Mouse (Mus musculus): ENCODE measurements around the gene Dpm3. TPM values are rescaled to one million over a fixed set of nuclear protein-coding genes. Genes with fewer than 3 reads are reported as not detected.

The Dpm3 gene
- polyA plus RNA-seq, 1 experiment = 156 TPM

DNA sequence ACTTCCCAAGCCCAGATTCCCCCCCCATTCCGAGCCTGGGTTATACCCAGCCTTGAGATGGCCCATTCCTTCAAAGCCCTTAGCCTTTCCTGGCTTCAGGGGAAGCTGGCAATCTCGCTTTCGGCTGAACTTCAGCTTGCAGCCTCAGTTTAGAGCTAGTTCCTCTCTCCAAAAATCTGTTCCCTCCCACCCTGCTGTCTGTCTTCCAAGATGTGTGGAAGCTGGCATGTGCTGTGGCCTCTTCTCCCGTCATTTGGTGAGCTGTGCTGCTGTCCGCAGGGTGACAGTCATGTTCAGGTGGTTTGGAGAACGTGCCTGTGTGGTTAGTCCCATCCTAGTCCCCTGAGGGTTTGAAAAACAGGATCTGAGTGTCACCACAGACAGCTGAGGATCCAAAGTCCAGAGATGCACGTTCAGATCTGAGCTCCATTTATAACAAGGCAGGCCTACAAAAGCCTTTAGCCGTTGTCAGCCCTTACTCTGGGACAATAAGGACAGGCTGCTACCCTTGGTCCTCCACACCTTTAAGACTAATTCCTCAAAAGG is 36.6 kb downstream of the Dpm3 start:
- Histone ChIP-seq H3K4me1 (ENCODE audit: control insufficient read depth, insufficient read depth, low read length) (peaks cover 3% of the 10 kb centered on the region), H3K27ac (ENCODE audit: insufficient read depth, low read length) (no peak overlapping the region), H3K4me3 (ENCODE audit: insufficient read depth, low read length) (no peak overlapping the region)
- TF ChIP-seq CTCF (IDR thresholded peaks at IDR 0.05; ENCODE audit: extremely low read depth, insufficient read depth, low read length) (no peak), POLR2A (IDR thresholded peaks at IDR 0.05; ENCODE audit: extremely low read depth, insufficient read depth, low read length) (no peak)

DNA sequence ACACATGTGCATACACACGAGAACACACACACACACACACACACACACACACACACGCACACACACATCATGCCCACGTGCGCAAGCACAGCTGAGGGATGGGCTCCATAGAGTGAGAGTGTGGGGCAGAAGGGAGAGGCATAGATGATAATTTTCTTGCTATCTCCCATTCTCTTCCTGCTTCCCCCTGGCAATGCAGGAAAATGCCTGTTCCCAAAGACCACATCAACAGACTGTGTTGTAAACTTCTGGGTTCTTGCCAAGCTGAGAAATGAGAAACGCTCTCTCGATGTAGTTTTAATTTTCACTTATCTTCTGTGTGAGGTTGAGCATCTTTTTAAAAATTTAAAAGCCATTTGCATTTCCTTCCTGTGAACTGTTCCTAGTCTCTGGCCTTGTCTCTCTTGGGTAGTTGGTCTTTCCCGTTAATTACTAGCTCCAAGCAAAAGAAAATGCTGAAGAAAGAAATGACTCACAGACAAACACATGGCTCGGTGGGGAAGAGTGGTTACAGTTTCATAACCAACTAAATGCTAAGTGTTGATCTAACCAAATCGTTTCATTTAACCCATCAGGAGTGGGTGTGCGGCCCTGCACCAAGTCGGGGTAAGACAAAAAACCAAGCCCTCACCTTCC is 37.7 kb downstream of the Dpm3 start:
- TF ChIP-seq POLR2A (IDR thresholded peaks at IDR 0.05; ENCODE audit: extremely low read depth, insufficient read depth, low read length) = no peak
- no peak for TF ChIP-seq CTCF (IDR thresholded peaks at IDR 0.05; ENCODE audit: extremely low read depth, insufficient read depth, low read length)
- peaks cover 3% of the 10 kb centered on the region for H3K4me1 ChIP-seq (ENCODE audit: control insufficient read depth, insufficient read depth, low read length)
- no peak overlapping the region for H3K4me3 ChIP-seq (ENCODE audit: insufficient read depth, low read length)
- H3K27ac ChIP-seq (ENCODE audit: insufficient read depth, low read length) = 0 out of 2 replicates have a peak overlapping the region, but pooled peaks have one; percentile 48

DNA sequence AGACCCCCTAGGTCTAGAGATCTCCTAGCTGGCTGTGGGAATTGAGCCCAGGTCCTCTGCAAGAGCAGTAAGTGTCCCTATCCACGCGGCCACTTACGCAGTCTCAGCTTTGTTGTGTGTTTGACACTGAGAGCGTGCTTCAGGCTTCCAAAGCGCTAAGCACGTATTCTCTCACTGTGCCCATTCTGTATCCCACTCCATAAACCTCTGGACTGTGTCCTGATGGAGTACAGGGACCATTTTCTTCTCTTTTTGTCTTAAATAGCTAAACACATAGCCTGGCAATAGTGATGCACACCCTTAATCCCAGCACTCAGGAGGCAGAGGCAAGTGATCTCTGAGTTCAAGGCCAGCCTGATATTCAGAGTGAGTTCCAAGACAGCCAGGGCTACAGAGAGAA is 39.8 kb downstream of the Dpm3 start:
- Histone ChIP-seq H3K4me1 (ENCODE audit: control insufficient read depth, insufficient read depth, low read length) (peaks cover 3% of the 10 kb centered on the region), H3K4me3 (ENCODE audit: insufficient read depth, low read length) (no peak overlapping the region), H3K27ac (ENCODE audit: insufficient read depth, low read length) (no peak overlapping the region)
- TF ChIP-seq POLR2A (IDR thresholded peaks at IDR 0.05; ENCODE audit: extremely low read depth, insufficient read depth, low read length) (no peak), CTCF (IDR thresholded peaks at IDR 0.05; ENCODE audit: extremely low read depth, insufficient read depth, low read length) (no peak)

DNA sequence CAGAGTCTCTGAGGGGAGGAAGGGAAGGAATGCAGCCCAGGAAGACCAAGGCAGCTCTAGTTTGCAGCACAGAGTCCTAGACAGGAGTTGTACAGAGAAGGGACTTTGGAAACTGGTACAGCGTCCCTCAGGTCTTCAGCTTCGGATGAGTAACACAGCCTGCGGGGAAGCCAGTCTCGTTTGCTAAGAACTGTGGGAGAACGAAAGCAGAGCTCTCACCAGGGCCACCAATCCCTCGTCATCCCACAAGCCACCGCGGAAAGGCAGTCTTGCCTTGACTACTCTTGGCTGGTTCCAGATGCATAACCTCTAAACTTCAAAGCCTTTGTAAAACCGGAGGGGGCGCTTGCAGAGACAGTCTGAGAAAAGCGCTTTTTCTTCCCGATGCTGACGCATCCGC is 40.3 kb downstream of the Dpm3 start:
- H3K4me3 ChIP-seq (ENCODE audit: insufficient read depth, low read length) = no peak overlapping the region
- H3K27ac ChIP-seq (ENCODE audit: insufficient read depth, low read length) = no peak overlapping the region
- peaks cover 3% of the 10 kb centered on the region for H3K4me1 ChIP-seq (ENCODE audit: control insufficient read depth, insufficient read depth, low read length)
- no peak for TF ChIP-seq CTCF (IDR thresholded peaks at IDR 0.05; ENCODE audit: extremely low read depth, insufficient read depth, low read length)
- TF ChIP-seq POLR2A (IDR thresholded peaks at IDR 0.05; ENCODE audit: extremely low read depth, insufficient read depth, low read length) = no peak

DNA sequence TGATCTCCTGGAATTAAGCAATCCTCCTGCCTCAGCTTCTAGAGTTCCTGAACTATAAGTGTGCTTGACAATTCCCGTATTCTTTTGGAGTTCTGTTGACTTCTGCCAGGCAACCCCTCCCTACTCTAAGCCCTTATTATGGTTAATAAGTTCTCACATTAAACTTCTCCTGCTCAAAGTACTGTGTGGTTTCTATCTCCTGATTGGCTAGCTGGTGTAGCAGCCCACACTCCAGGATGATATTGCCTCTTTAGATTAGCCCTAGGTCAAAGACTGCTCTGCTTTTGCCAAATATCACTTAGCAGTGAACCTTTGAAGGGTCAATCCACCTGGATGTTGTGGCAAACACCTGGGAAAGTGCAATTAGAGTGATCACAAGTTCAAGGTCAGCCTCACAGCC is 40.9 kb downstream of the Dpm3 start:
- H3K27ac ChIP-seq (ENCODE audit: insufficient read depth, low read length) = no peak overlapping the region
- TF ChIP-seq POLR2A (IDR thresholded peaks at IDR 0.05; ENCODE audit: extremely low read depth, insufficient read depth, low read length) (no peak), CTCF (IDR thresholded peaks at IDR 0.05; ENCODE audit: extremely low read depth, insufficient read depth, low read length) (no peak)
- H3K4me3 ChIP-seq (ENCODE audit: insufficient read depth, low read length) = no peak overlapping the region
- peaks cover 3% of the 10 kb centered on the region for H3K4me1 ChIP-seq (ENCODE audit: control insufficient read depth, insufficient read depth, low read length)

DNA sequence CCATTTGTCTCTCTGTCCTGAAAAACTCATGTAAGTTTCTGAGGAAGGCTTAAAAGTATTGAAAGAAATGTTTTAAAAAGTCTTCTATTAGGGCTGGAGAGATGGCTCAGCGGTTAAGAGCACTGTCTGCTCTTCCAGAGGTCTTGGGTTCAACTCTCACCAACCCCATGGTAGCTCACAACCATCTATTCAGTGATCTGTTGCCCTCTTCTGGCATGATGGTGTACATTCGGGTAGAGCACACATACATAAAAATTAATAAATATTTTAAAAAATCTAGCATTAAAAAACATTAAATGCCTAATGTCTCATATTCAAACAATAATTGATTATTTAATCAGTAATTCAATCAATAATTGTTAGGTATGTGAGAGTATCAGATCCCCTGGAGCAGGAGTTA is 41.4 kb downstream of the Dpm3 start:
- Histone ChIP-seq H3K27ac (ENCODE audit: insufficient read depth, low read length) (no peak overlapping the region), H3K4me3 (ENCODE audit: insufficient read depth, low read length) (no peak overlapping the region), H3K4me1 (ENCODE audit: control insufficient read depth, insufficient read depth, low read length) (peaks cover 3% of the 10 kb centered on the region)
- TF ChIP-seq CTCF (IDR thresholded peaks at IDR 0.05; ENCODE audit: extremely low read depth, insufficient read depth, low read length) (no peak), POLR2A (IDR thresholded peaks at IDR 0.05; ENCODE audit: extremely low read depth, insufficient read depth, low read length) (no peak)

DNA sequence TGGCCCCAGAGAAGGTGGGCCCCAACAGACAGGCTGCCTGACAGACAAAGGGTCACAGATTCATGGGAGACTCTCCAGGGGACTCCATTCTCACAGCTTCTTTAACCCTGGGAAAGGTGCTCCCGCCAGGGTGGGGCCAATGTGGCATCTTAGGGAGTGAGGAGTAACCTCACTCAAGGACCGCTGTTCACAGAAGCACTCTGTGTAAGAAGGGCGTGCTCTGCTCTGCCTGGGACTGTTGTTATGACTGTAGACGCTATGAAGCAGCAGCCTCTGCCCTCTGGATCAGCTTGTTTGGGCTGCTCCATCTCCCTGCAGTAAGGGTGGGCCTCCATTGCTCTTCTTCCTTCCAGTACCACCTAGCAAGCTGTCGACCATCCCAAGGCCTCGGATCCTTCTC is 45.3 kb downstream of the Dpm3 start:
- TF ChIP-seq POLR2A (IDR thresholded peaks at IDR 0.05; ENCODE audit: extremely low read depth, insufficient read depth, low read length) = no peak
- TF ChIP-seq CTCF (IDR thresholded peaks at IDR 0.05; ENCODE audit: extremely low read depth, insufficient read depth, low read length) = no peak
- H3K27ac ChIP-seq (ENCODE audit: insufficient read depth, low read length) = no peak overlapping the region
- H3K4me3 ChIP-seq (ENCODE audit: insufficient read depth, low read length) = no peak overlapping the region
- no peaks in the 10 kb centered on the region for H3K4me1 ChIP-seq (ENCODE audit: control insufficient read depth, insufficient read depth, low read length)

DNA sequence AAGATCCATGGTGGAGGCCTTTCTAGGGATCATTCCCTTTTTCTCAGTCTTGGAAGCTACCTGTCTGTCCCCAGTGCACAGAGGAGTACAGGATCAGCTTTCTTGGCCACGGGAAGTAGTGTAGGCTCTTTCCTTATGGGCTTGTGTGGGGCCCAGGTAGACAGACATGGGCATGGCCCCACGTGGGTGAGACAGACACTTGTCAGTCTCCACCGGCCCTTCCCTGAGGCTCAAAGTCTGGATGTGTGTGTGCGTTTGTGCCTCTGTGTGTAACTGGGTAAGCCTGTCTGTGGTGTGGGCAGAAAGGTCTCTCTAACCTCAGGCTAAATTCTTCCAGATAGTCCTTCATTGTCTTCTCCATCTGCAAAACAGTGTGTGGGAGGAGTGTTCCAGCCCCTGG is 45.9 kb downstream of the Dpm3 start:
- TF ChIP-seq POLR2A (IDR thresholded peaks at IDR 0.05; ENCODE audit: extremely low read depth, insufficient read depth, low read length) (no peak), CTCF (IDR thresholded peaks at IDR 0.05; ENCODE audit: extremely low read depth, insufficient read depth, low read length) (no peak)

DNA sequence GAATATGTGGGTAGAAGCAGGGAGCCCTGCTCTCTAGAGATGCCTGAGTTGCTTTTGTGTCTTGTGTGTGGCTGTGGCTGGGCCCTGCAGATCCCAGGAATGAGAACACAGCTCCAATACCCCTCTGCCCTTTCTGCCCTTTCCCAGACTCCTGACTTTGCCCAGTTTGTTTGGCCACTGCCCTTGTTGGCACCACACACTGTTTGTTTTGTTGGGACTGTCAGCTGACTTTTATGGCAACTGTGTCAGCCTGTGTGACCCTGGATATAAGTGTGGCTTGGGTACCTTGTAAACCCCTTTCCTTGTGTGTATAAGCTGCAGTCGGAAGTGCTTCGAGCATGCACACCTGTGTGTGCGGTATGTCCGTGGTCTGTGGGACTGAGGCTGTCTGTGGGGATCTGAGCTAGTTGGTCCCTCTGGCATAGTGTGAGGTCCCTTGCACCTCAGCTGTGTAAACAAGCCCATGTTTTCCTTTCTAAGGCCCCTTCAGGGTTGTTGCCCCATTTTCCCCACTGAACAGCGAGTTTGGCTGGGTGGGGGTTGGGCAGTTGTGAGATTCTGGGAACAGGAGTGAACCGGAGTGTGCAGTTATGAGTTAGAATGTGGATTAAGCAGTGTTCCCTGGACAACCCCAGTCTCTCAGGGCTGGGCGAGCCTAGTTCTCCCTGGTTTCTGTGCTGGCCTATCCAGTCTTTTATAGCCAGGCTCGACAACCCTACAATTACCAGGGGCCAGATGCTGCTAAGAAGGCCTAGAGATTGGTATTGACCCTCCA is 46.6 kb downstream of the Dpm3 start:
- H3K27ac ChIP-seq (ENCODE audit: insufficient read depth, low read length) = no peak overlapping the region

More for the DNA sequence above, 45.9 kb downstream of the Dpm3 start:
- H3K27ac ChIP-seq (ENCODE audit: insufficient read depth, low read length) = no peak overlapping the region
- no peaks in the 10 kb centered on the region for H3K4me1 ChIP-seq (ENCODE audit: control insufficient read depth, insufficient read depth, low read length)
- H3K4me3 ChIP-seq (ENCODE audit: insufficient read depth, low read length) = no peak overlapping the region

DNA sequence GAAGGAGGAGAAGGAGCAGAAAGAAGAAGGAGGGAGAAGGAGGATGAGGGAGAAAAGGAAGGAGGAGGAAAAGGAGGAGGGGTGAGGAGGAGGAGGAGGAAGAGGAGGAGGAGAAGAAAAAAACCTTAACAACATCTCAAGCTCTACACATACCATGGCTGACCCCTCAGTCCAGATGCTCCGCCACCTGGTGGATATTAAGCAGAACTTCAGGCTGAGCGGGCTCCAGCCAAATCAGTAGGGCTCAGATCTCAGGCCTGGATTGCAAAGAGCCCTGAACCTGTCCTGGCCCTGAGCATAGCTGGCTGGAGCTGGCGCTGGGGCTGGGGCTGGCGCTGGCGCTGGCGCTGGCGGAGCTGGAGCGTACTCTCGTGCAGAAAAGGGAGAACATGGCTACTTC is 48.9 kb downstream of the Dpm3 start:
- Histone ChIP-seq H3K4me3 (ENCODE audit: insufficient read depth, low read length) (no peak overlapping the region), H3K4me1 (ENCODE audit: control insufficient read depth, insufficient read depth, low read length) (no peaks in the 10 kb centered on the region), H3K27ac (ENCODE audit: insufficient read depth, low read length) (no peak overlapping the region)
- peak; percentile 85 for TF ChIP-seq CTCF (IDR thresholded peaks at IDR 0.05; ENCODE audit: extremely low read depth, insufficient read depth, low read length)
- no peak for TF ChIP-seq POLR2A (IDR thresholded peaks at IDR 0.05; ENCODE audit: extremely low read depth, insufficient read depth, low read length)

More for the DNA sequence above, 46.6 kb downstream of the Dpm3 start:
- H3K4me3 ChIP-seq (ENCODE audit: insufficient read depth, low read length) = no peak overlapping the region
- TF ChIP-seq POLR2A (IDR thresholded peaks at IDR 0.05; ENCODE audit: extremely low read depth, insufficient read depth, low read length) = no peak
- TF ChIP-seq CTCF (IDR thresholded peaks at IDR 0.05; ENCODE audit: extremely low read depth, insufficient read depth, low read length) = no peak
- H3K4me1 ChIP-seq (ENCODE audit: control insufficient read depth, insufficient read depth, low read length) = no peaks in the 10 kb centered on the region
